Mouse (Mus musculus) hindbrain, embryonic 13.5 days (tissue): ENCODE results near the gene Ptges. TPM values are rescaled to one million over a fixed set of nuclear protein-coding genes. Genes with fewer than 3 reads are reported as not detected.

ENCODE experiments used
- polyA plus RNA-seq: library from polyadenylated mRNA; unstranded; fragments of >200 nt; fragmentation: Nextera tagmentation; extraction: Ambion mirVana; gene quantifications from 2 replicates; pipeline ENCODE4 v1.2.1, GENCODE M21; 2015

Ptges gene
- polyA plus RNA-seq, 1 experiment from 2014 or later: 3.8 TPM

Other genes with a start within 250 kb of the Ptges start
- 1.7 and 2.4 TPM in 2 replicates for gene 1700001O22Rik, start 126.2 kb downstream of the Ptges start, polyA plus RNA-seq
- 108 and 115 TPM in 2 replicates for gene Ntmt1, start 122.0 kb downstream of the Ptges start, polyA plus RNA-seq
- gene Asb6, start 99.5 kb downstream of the Ptges start, polyA plus RNA-seq: 38.3 and 41.0 TPM in 2 replicates
- gene Prrx2, start 94.9 kb downstream of the Ptges start, polyA plus RNA-seq: 3.0 and 3.8 TPM in 2 replicates
- gene Tor1b, start 23.1 kb upstream of the Ptges start, polyA plus RNA-seq: 17.4 and 17.6 TPM in 2 replicates
- 90.8 and 92.5 TPM in 2 replicates for gene Tor1a, start 38.1 kb upstream of the Ptges start, polyA plus RNA-seq
- 90.9 and 99.6 TPM in 2 replicates for gene BC005624, start 52.3 kb upstream of the Ptges start, polyA plus RNA-seq
- 42.4 and 45.4 TPM in 2 replicates for gene Usp20, start 52.4 kb upstream of the Ptges start, polyA plus RNA-seq
- 20.7 and 21.9 TPM in 2 replicates for gene Fnbp1, start 212.1 kb upstream of the Ptges start, polyA plus RNA-seq
- 38.1 and 38.2 TPM in 2 replicates for gene Gpr107, start 222.5 kb upstream of the Ptges start, polyA plus RNA-seq